Mouse (Mus musculus) common myeloid progenitor, adult 5-6 weeks (primary cell): ENCODE results near the gene Olfr1306. TPM values are rescaled to one million over a fixed set of nuclear protein-coding genes. Genes with fewer than 3 reads are reported as not detected.

Source experiments
- ATAC-seq: replicated peaks from 2 replicates; pipeline ENCODE4 v1.8.0; 2016; ENCODE audit warnings: low read depth, mild to moderate bottlenecking, moderate TSS enrichment, inconsistent platforms; ENCODE audit not compliant: poor library complexity, severe bottlenecking
- total RNA-seq: library from RNA; stranded (forward); fragments of 200-1000, 187-1606 nt; gene quantifications from 2 replicates; pipeline ENCODE4 v1.2.3, GENCODE M21; 2017

Olfr1306 gene
- not detected in 2 replicates for total RNA-seq

- ATAC-seq, result no peak
Observed at GRCm38 (mm10) chr2:111916171-111916570, at the start of gene Olfr1306. TSS of gene Olfr1306 (minus strand) at chr2:111916271.

- ATAC-seq, result no peak
Observed at GRCm38 (mm10) chr2:111964844-111965243, 48.8 kb upstream of the Olfr1306 start, which contains the start of gene Olfr1308. TSS of gene Olfr1308 (minus strand) at chr2:111964944.

- ATAC-seq, result no peak
Observed at GRCm38 (mm10) chr2:111949340-111949739, 33.3 kb upstream of the Olfr1306 start, which contains the start of gene Olfr1307. TSS of gene Olfr1307 (minus strand) at chr2:111949440.

GRCm38 (mm10) chr2:111877049-111877448 is 39.0 kb downstream of the Olfr1306 start, which contains the start of gene Olfr1305:
TSS of gene Olfr1305 (minus strand) at chr2:111877149.
- ATAC-seq, result no peak

Other genes with a start within 250 kb of the Olfr1306 start
- gene Olfr1301, start 165.3 kb downstream of the Olfr1306 start, total RNA-seq, result not detected in 2 replicates
- gene Olfr1302, start 138.8 kb downstream of the Olfr1306 start, total RNA-seq, result not detected in 2 replicates
- not detected in 2 replicates for gene Olfr1303, start 95.9 kb downstream of the Olfr1306 start, total RNA-seq
- not detected in 2 replicates for gene Olfr1305, start 39.1 kb downstream of the Olfr1306 start, total RNA-seq
- gene Olfr1307, start 33.2 kb upstream of the Olfr1306 start, total RNA-seq, result 0.05 TPM in 1 of 2 replicates, not detected in the other
- not detected in 2 replicates for gene Olfr1308, start 48.7 kb upstream of the Olfr1306 start, total RNA-seq
- gene Olfr1309, start 74.0 kb upstream of the Olfr1306 start, total RNA-seq, result not detected in 2 replicates
- gene Olfr1310, start 96.4 kb upstream of the Olfr1306 start, total RNA-seq, result not detected in 2 replicates
- gene Olfr1311, start 108.1 kb upstream of the Olfr1306 start, total RNA-seq, result not detected in 2 replicates
- gene Olfr1312, start 134.0 kb upstream of the Olfr1306 start, total RNA-seq, result not detected in 2 replicates
- not detected in 2 replicates for gene Olfr1313, start 161.6 kb upstream of the Olfr1306 start, total RNA-seq
- gene Olfr1314, start 180.5 kb upstream of the Olfr1306 start, total RNA-seq, result not detected in 2 replicates
- not detected in 2 replicates for gene Olfr1315-ps1, start 199.2 kb upstream of the Olfr1306 start, total RNA-seq
- gene Olfr1316, start 218.7 kb upstream of the Olfr1306 start, total RNA-seq, result not detected in 2 replicates
- gene Olfr1317, start 224.1 kb upstream of the Olfr1306 start, total RNA-seq, result not detected in 2 replicates
- not detected in 2 replicates for gene Olfr1318, start 237.9 kb upstream of the Olfr1306 start, total RNA-seq